Mouse (Mus musculus) telencephalon, adult 2 months (tissue): ENCODE results near the gene Wnt10b.

Experiments
- DNase-seq: peaks from one replicate; pipeline ENCODE4 v3.0.0-alpha.2; 2011; ENCODE audit warnings: low read depth, low spot score

Wnt10b gene

DNA sequence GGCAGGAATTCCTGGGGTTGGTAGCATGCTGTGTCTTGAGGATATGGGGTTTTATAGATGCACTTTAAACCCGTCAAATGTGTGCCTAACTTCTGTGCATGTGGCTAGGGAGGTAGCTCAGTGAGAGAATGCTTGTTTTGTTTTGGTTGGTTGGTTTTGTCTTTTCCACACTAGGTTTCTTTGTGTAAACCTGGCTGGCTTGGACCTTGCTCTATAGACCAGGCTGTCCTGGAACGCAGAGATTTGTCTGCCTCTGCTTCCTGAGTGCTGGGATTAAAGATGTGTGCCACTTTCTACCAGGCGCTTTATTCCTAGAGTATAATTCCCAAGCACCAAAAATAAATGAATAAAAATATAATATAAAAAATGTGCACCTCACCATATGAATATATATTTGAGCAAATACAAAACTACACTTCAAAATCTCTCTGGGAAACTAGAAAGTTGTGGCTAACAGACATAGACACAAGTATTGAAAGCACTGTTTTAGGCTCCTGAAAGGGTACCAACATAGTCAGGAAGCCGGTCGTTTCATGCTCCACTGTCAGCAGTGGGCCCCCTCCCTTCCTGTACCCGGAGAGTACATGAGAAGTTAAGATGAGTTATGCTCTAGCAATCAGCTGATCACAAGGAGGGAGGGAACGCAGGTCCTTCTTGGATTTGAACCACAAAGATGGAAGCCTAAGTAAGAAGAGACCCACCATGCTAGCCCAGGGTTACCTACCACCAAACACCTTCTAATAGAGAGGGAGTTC lies 48.0 kb downstream of the Wnt10b start:
- DNase-seq = no peak

DNA sequence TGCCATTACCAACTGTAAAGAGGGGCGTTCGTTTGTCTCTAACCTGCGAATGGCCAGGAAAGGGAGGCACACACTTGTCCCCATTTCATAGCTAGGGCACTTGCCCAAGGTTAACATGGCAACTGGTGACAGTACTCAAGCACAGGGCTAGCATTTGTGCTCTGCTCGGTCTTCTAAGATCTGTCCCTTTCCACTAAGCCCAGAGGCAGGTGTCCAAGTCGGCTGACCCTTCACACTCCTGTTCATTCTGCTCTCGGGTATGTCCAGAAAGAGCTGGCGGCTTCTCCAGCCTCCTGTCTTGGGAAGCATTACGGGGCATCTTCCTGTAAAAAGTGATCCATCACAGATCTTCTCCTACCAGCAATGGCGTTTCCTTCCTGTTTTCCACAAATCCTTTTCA lies 49.6 kb downstream of the Wnt10b start:
- no peak for DNase-seq

DNA sequence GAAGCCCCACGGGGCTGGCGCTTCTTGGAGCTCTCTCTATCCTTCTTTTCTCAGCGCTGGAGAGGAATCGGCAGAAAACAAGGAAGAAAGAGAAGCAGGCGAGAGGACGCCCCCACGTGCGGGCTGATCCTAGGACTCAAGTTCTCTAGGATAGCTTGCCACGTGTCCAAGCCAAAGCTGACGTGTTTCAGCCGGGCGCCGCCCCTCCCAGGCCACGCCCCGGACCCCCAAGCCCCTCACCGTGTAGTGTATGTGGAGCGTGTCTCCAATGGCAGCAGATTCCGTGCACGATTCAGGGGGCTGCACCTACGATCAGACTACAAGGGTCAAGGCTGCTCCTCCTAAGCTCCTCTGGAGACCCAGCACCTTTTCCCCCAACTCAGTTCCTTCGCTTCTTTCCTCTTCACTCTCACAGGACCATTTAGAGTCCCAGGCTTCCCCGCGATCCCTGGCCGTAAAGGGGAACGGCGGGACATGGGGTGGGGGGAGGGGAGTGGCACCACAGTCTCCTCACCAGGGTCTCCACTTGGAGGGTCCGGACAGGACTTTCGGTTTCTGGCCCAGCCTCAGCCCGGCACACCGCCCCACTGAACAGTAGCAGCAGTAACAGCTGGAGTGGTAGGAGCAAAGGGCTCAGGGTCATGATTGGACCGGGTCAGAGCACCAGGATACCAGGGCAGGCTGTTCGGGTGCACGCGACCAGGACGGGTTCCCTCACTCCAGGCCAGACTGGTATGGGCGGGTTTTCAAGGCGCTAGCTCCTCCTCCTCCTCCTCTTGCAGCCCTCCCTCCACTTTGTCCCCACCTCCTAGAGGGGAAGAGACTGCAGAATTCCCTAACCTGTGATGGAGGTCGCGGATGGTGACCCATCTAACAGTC lies 50.3 kb downstream of the Wnt10b start, which contains the start of gene Fkbp11:
Gene Fkbp11 (minus strand): TSS at position 756 of the 879 bp plus-strand sequence.
- DNase-seq = no peak

DNA sequence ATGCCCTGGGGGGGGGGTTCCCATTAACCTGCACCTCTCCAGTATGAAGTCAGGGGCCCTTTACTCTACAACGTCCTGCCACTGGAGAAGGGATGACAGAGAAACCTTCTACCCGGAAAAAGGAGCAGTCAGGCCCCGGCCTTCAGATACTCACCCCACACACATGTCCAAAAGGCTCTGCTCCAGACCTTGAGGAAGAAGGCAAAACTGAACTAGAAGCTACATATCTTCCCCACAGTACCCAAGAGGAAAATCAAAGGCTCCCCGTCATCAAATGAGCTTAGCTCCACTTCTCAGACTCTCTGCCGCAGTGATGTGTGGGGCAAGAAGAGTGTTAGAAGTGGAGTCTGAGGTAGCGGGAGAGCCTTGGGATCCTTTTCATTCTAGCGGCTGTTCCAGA lies 51.2 kb downstream of the Wnt10b start:
- DNase-seq = no peak

DNA sequence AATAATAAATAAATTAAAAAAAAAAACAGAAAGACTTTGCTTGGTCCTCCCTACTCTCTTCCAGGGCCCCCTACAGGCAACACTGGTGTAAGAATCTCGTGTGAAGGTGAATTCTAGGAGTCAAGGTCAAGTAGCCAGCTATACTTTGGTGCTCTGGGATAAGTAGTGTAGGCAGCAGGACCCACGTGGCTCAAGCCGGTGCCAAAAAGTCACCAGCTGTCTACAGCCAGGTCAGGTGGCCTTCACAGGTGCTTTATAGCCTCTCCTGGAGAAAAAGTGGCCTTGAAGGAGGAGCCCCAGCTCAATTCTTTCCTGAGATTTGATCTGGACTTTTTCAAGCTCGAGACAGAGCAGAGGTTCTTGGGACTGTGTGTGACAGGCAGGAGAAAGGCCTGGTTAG lies 51.9 kb downstream of the Wnt10b start:
- DNase-seq = no peak

DNA sequence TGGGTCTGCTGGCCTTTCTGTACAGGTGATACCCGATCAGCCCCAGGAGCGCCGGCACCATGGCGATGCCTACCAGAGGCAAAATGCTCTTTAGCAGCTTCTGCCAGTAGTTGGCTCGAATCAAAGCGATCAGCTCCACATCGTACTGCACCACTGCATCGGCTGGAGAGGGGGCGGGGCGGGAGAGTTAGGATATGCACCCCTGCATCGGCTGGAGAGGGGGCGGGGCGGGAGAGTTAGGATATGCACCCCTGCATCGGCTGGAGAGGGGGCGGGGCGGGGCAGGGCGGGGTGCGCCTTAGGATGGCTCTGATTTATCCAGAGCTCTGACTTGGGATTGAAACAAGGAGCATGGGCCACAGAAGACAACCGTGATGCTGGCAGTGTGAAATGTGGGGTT lies 53.5 kb downstream of the Wnt10b start:
- no peak for DNase-seq

DNA sequence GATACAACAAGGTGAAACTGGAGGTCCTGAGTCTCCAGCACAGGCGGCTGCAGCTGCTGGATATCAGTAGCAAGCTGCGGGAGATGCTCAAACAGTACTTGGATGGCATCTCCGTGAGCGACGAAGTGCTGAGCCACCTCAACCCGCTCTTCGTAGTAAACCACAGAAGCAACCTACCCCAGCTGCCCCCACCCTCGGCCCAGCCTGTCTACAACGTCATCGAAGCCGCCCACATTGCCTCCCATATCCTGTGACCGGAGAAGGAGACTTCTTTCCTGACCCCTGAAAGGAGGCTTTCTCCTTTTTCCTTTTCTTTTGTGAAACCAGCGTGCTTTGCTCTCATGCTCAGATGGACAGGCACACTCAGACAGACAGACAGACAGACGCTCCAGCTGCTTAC lies 55.1 kb downstream of the Wnt10b start:
- DNase-seq = no peak

DNA sequence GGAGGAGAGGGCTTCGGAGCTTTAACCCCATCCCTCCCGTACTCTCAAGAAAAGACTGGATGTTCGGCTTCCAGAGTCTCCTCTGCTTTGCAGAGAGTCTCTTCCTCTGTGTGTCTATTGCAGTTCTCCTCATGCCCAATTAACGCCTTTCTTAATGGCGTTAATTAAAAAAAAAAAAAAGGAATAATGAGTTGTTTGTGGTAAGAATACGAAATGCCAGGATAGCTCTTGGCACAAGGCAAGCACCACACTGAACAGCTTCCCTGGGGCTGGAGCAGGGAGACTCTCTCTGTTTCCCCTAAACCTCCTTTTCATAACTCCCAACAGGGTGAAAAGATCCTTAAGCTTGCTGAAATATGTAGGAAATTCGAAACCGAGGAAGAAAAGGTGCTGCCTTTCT lies 55.8 kb downstream of the Wnt10b start:
- DNase-seq = no peak
